Mouse (Mus musculus) midbrain, embryonic 14.5 days (tissue): Measurements from ENCODE around the gene Sh2d4b. TPM values are rescaled to one million over a fixed set of nuclear protein-coding genes. Genes with fewer than 3 reads are reported as not detected.

Experiments
- ATAC-seq: fragments of 200-750 bp; cut with Nextera tagmentation; 2 replicates; pipeline ENCODE4 v1.8.0; 2017; ENCODE audit warnings: moderate number of reproducible peaks, moderate library complexity; ENCODE audit not compliant: low FRiP score, low TSS enrichment
- DNase-seq: peaks from one replicate; pipeline ENCODE4 v3.0.0-alpha.2; 2015
- H3K27ac ChIP-seq: fragments of 300-500 bp; sonication (generic); replicated peaks from 2 replicates; pipeline ENCODE4 v1.5.1; 2014; ENCODE audit warnings: mild to moderate bottlenecking, low read depth, low read length, moderate library complexity
- H3K27me3 ChIP-seq: fragments of 300-500 bp; sonication (generic); 2 replicates; pipeline ENCODE4 v1.6.1; 2014; ENCODE audit warnings: low read length, control low read depth, mixed read lengths; ENCODE audit not compliant: control insufficient read depth, insufficient read depth
- H3K36me3 ChIP-seq: fragments of 300-500 bp; sonication (generic); 2 replicates; pipeline ENCODE4 v1.6.1; 2014; ENCODE audit warnings: low read length, control low read depth; ENCODE audit not compliant: control insufficient read depth, insufficient read depth
- H3K4me1 ChIP-seq: fragments of 300-500 bp; sonication (generic); 2 replicates; pipeline ENCODE4 v1.6.1; 2014; ENCODE audit warnings: mild to moderate bottlenecking, antibody characterized with exemption, low read length, control low read depth; ENCODE audit not compliant: control insufficient read depth, insufficient read depth
- H3K4me2 ChIP-seq: fragments of 300-500 bp; sonication (generic); 2 replicates; pipeline ENCODE4 v1.6.1; 2014; ENCODE audit warnings: mild to moderate bottlenecking, low read length, moderate library complexity
- H3K4me3 ChIP-seq: fragments of 300-500 bp; sonication (generic); replicated peaks from 2 replicates; pipeline ENCODE4 v1.5.1; 2014; ENCODE audit warnings: low read depth, low read length
- H3K9ac ChIP-seq: fragments of 300-500 bp; sonication (generic); replicated peaks from 2 replicates; pipeline ENCODE4 v1.6.1; 2014; ENCODE audit warnings: mild to moderate bottlenecking, low read length, moderate library complexity
- H3K9me3 ChIP-seq: fragments of 300-500 bp; sonication (generic); 2 replicates; pipeline ENCODE4 v1.6.1; 2016; ENCODE audit warnings: low read length, control low read depth, mixed read lengths; ENCODE audit not compliant: control insufficient read depth
- WGBS: fragments of 180-500 bp; shearing (Covaris S2); extraction: QIAGEN DNeasy Blood & Tissue Kit; methylation state at CpG from one replicate; pipeline ENCODE4 v1.1.7; 2014; 5-methylcytosine and 5-hydroxymethylcytosine counted together
- polyA plus RNA-seq: library from polyadenylated mRNA; unstranded; fragments of >200 nt; fragmentation: Nextera tagmentation; extraction: Ambion mirVana; gene quantifications from 2 replicates; pipeline ENCODE4 v1.2.1, GENCODE M21; 2014

The Sh2d4b gene
- polyA plus RNA-seq, 1 experiment from 2014 or later: 2.6 TPM

DNA sequence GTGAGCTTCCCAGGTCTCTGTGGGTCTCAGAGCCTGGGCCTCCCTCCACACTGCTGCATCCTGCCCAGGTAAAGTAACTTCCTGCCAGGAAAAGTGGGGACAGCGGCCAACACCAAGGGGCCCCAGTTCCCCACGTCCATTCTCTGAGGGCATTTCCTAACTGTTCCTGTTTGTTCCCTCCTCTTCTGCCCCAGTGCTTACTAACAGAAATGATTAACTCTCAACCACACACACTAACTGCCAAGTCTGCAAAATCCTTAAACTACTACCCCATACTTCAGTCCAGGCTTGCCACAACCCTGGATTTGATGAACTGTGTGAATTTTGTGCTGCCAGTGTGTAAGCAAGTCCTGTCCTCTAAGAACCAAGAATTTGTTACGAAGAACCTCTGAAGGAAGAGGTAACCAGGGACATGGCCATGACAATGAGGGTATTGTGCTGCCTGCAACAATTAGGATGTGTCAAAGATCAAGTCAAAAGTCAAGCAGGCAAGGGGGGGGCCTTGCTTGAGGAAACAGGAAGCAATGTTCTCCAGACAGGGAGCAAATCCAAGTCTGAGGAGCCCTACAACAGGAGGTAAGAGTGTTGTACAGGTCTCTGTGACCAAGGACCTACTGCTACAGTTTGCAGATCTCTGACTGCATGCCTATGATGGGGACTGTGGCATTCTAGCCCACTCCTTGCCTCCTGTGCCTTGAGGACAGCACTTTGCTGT is 38.2 kb upstream of the Sh2d4b start:
- Histone ChIP-seq H3K27ac (no peak overlapping the region; the same call in 1 of the 2 replicates), H3K27me3 (no peaks in the 10 kb centered on the region), H3K9me3 (no peaks in the 10 kb centered on the region), H3K4me2 (no peak overlapping the region), H3K36me3 (0 out of 2 replicates have a peak, but pooled peaks cover 6% of the 10 kb centered on the region), H3K9ac (no peak overlapping the region), H3K4me3 (no peak overlapping the region), H3K4me1 (peaks cover 11% of the 10 kb centered on the region)
- ATAC-seq (no peak), DNase-seq (no peak)
- 65% methylated on average over 3 of the region's 3 CpGs for WGBS

DNA sequence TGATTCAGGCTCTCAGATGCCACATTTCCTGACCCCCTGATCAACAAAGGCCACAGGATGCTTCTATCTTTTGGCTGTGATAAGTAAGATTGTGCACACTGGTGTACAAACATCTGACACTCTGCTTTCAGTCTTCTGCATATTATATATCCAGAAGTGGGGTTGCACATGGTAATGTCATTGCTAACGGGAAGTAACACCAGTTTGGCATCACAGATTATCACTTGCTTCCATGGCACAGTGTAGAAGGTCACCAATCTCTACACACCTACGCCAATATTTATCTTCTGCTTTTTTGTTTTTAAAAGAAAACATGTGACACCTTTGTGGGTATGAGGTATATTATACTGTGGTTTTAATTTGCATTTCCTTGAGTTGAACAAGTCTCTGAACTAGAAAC is 36.9 kb upstream of the Sh2d4b start:
- H3K27ac ChIP-seq: no peak overlapping the region
- H3K4me3 ChIP-seq: no peak overlapping the region
- H3K4me2 ChIP-seq: no peak overlapping the region
- ATAC-seq: no peak
- DNase-seq: no peak
- H3K36me3 ChIP-seq: 0 out of 2 replicates have a peak, but pooled peaks cover 6% of the 10 kb centered on the region
- H3K9me3 ChIP-seq: no peaks in the 10 kb centered on the region
- H3K27me3 ChIP-seq: no peaks in the 10 kb centered on the region
- 94% methylated on average over 2 of the region's 2 CpGs for WGBS
- H3K4me1 ChIP-seq: peaks cover 7% of the 10 kb centered on the region; the same call in 1 of the 2 replicates
- no peak overlapping the region for H3K9ac ChIP-seq

DNA sequence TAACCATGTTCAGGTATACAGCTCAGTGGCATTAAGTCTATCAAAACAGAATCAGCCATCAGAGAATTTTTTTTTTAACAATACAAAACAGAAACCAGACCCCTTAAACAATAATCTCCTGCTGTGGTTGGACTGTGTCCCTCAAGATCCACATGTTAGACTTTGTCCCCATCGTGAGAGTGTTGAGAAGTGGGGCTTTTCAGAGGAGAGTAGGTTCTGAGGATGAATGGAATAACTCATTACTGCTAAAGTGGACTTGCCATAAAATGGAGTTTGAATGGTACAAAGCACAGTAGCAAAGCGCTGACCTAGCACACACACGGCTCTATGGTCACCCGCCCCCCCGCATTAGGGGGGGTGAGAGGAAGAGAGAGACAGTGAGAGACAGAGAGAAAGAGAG is 35.8 kb upstream of the Sh2d4b start:
- Histone ChIP-seq H3K9me3 (no peaks in the 10 kb centered on the region), H3K36me3 (0 out of 2 replicates have a peak, but pooled peaks cover 6% of the 10 kb centered on the region), H3K4me2 (no peak overlapping the region), H3K9ac (no peak overlapping the region), H3K4me3 (no peak overlapping the region), H3K27me3 (no peaks in the 10 kb centered on the region), H3K27ac (no peak overlapping the region), H3K4me1 (peaks cover 3% of the 10 kb centered on the region; the same call in 1 of the 2 replicates)
- DNase-seq (no peak), ATAC-seq (no peak)
- 80% methylated on average over 5 of the region's 5 CpGs for WGBS

DNA sequence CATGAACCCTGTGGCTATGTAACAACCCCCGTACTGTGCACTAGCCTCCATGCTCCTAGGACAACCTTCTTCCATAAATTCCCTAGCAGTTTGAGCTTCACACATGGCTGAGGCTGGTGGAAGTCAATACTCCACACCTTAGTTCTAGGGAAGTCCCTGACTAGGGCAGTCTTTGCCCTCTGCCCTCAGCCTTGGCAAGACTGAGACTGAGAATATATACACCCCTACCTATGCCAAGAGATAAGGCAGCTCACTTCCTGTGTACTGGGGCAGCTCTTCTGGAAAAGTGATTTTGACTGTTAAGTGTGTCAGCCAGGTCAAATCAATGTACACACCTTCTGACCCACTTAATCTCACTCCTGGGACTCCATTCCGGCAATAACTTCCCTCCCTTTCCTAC is 34.0 kb upstream of the Sh2d4b start:
- H3K4me2 ChIP-seq: no peak overlapping the region
- no peak overlapping the region for H3K27ac ChIP-seq
- DNase-seq: no peak
- no peaks in the 10 kb centered on the region; the same call in 1 of the 2 replicates for H3K4me1 ChIP-seq
- 0 out of 2 replicates have a peak, but pooled peaks have one; percentile 31 for ATAC-seq
- H3K27me3 ChIP-seq: no peaks in the 10 kb centered on the region
- 87% methylated on average over 2 of the region's 2 CpGs for WGBS
- H3K36me3 ChIP-seq: 0 out of 2 replicates have a peak, but pooled peaks cover 2% of the 10 kb centered on the region
- no peaks in the 10 kb centered on the region for H3K9me3 ChIP-seq
- no peak overlapping the region for H3K9ac ChIP-seq
- no peak overlapping the region for H3K4me3 ChIP-seq

DNA sequence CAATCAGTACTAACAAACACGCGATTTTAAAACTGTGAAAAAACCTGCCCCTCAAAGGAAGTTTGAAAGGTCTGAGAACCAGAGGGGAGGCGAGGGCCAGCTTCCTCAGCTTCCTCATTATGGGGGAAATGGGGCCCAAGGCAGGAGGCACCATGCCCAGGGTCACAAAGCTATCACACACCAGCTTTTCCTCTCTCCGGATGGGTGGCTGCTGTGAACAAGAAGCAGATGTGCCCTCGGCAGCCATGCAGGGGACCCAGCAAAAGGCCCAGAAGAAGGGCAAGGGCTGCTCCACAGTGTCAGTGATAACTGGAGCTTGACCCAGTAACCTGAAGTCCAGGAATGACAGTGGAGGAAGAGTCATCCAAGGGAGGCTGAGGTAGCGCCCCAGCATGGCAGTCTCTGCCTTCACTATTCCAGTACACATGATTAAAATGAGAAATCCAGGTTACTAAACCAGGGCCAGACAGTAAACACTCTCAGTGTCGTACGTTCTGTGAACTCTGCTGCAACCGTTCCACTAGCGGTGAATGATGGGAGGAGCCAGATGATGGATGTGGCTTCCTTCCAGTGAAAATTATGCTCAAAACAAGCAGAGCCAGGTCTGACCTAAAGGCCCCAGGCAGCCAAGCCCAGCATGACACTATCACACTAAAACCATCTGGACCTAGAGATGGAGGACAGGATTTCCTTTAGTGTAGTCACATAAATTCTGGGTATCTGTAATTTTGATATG is 31.5 kb upstream of the Sh2d4b start:
- no peak for DNase-seq
- 0 out of 2 replicates have a peak, but pooled peaks cover 2% of the 10 kb centered on the region for H3K36me3 ChIP-seq

DNA sequence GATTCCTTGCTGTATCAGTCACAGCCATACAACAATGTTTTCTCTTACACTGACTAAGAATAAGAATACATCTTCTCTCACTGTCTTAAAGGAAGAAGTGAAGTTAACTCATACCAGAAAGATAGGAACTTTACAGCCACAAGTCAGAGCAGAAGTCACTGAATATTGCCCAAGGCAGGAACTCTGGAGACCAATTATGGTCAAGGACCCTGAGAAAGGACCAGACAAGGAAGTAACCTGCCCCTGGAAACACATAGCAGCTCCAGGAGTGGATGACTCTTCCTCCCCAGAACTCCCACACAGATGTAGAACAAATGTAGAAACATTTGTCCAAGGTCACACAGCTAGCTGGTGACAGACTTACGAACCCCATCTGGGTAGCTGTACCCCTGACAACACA is 28.2 kb upstream of the Sh2d4b start:
- Histone ChIP-seq H3K27me3 (no peaks in the 10 kb centered on the region), H3K9me3 (no peaks in the 10 kb centered on the region), H3K4me2 (no peak overlapping the region), H3K4me3 (no peak overlapping the region), H3K9ac (no peak overlapping the region), H3K27ac (no peak overlapping the region), H3K36me3 (peaks cover 6% of the 10 kb centered on the region; the same call in 1 of the 2 replicates), H3K4me1 (no peaks in the 10 kb centered on the region)
- 94% methylated on average over 1 of the region's 1 CpGs for WGBS
- ATAC-seq (no peak), DNase-seq (no peak)

More for the DNA sequence above, 31.5 kb upstream of the Sh2d4b start:
- Histone ChIP-seq H3K4me1 (no peaks in the 10 kb centered on the region), H3K27ac (no peak overlapping the region), H3K4me3 (no peak overlapping the region), H3K9ac (no peak overlapping the region), H3K9me3 (no peaks in the 10 kb centered on the region), H3K27me3 (no peaks in the 10 kb centered on the region), H3K4me2 (no peak overlapping the region)
- no peak for ATAC-seq
- WGBS: 89% methylated on average over 10 of the region's 10 CpGs

DNA sequence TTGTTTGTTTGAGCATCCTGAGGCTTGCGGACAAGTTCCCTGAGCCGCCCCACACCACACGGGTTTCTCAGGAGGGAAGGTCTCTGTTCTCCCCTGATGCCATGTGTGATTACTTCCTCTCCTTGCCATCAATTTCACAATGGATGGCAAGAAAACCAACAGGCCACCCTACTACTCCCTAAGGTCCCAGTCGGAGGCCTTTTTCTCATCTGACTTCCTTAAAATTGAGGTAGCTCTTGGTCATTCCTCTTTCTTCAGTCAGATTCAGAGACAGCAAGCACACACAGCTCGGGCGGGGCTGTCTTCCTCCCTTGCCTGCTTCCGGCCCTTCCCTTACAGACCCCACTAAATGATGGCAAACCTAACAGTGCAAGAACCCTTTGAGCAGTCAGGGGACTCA is 26.5 kb upstream of the Sh2d4b start:
- H3K9ac ChIP-seq: no peak overlapping the region
- no peaks in the 10 kb centered on the region for H3K27me3 ChIP-seq
- WGBS: 93% methylated on average over 7 of the region's 7 CpGs
- no peaks in the 10 kb centered on the region for H3K9me3 ChIP-seq
- H3K4me2 ChIP-seq: no peak overlapping the region
- DNase-seq (no peak), ATAC-seq (no peak)
- H3K4me1 ChIP-seq: no peaks in the 10 kb centered on the region
- no peak overlapping the region for H3K4me3 ChIP-seq
- peaks cover 19% of the 10 kb centered on the region for H3K36me3 ChIP-seq
- H3K27ac ChIP-seq: no peak overlapping the region

DNA sequence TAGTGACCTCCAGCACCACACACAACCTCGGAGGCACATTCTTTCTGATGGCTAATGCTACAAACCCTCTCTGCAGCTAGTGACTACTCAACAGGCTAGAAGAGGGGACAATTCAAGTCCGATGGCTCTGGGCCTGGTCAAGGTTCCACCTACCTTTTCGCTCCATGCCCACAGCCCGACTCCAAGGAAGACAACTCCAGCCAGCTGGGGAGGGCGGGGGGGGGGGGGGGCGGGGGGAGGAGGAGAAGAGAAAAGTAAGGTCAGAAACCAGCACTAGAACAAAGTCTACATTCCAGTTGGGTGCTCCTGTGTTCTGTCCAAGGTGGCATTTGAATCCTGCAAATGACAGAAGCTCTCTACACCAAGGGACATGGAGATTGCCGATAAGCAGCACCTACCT is 25.4 kb upstream of the Sh2d4b start:
- H3K9ac ChIP-seq: no peak overlapping the region
- H3K4me2 ChIP-seq: no peak overlapping the region
- H3K4me1 ChIP-seq: no peaks in the 10 kb centered on the region
- 0 out of 2 replicates have a peak overlapping the region, but pooled peaks have one; percentile 8 for H3K27ac ChIP-seq
- H3K27me3 ChIP-seq: no peaks in the 10 kb centered on the region
- ATAC-seq (no peak), DNase-seq (no peak)
- H3K36me3 ChIP-seq: peaks cover 25% of the 10 kb centered on the region
- 85% methylated on average over 5 of the region's 7 CpGs for WGBS
- H3K9me3 ChIP-seq: no peaks in the 10 kb centered on the region
- no peak overlapping the region for H3K4me3 ChIP-seq
